Mouse (Mus musculus): ENCODE measurements around the gene Ccsap.

DNA sequence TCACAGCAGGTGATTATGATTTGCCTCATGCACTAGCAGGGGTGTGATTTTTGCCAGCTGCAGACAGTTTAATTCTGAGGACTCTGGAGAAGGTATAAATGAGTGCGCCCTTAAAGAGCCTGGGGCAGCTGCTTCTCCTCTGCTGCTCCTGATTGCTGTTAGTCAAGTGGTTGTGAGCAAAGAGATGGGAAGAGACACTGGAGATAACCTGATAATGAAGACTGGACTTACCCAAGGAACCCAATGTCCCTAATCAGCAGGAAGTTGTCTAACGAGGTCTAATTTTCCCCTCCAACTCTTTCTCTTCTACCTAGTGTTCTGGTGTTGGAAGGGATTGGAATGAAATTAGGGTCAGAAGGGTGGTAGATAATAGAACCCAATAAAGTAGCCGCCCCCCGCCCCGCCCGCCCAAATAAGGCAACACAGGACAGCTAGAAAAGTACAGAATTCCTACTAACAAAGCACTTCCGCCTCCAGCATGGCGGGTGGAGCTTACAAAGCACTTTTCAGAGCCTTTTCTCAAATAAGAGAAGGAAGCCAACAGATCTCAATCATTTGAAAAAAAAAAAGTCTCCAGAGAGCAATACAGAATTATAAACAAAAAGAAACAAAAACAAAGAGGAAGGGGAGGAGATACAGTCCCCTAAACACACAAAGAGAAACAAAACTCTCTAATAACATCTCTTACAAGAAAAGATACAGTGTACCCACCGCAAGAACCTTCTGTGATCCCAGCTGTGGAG is 5.1 kb downstream of the Ccsap start:
- TF ChIP-seq CTCF (IDR thresholded peaks at IDR 0.05; ENCODE audit: control insufficient read depth, insufficient read depth, insufficient read length) (no peak), USF1 (IDR thresholded peaks at IDR 0.05; ENCODE audit: low read depth) (no peak), MYOD1 (IDR thresholded peaks at IDR 0.05; ENCODE audit: control insufficient read depth, insufficient read length, low read depth) (no peak), MYOG (IDR thresholded peaks at IDR 0.05; ENCODE audit: control insufficient read depth, extremely low read depth, insufficient read length) (no peak), FOSL1 (IDR thresholded peaks at IDR 0.05; ENCODE audit: insufficient read depth, low read length, poor library complexity, severe bottlenecking) (no peak)
